18 mouse cellular contexts compared by ENCODE assay signal in genomic region chr12:5762306-5762927, GRCm38 (mm10).
A peak's percentile ranks its signal among the peaks of the same experiment; 100 is the strongest.
DNase-seq lines count a peak whose midpoint lies in the region; ATAC-seq lines count a peak whose summit lies in the region.
"Had no signal": no experiment of that assay in that cellular context is flagged by ENCODE, and none has a peak within 500 bp of the region (broad histone marks: within the 10 kb centered on the region; RNA-seq: fewer than 3 reads in every experiment).

No protein-coding gene starts in this region.

- no peak overlapping the region for H3K9ac ChIP-seq in stomach, embryonic 16.5 days (ENCODE audit: low read length)
- no peak overlapping the region for H3K9ac ChIP-seq in hindbrain, embryonic 14.5 days
- H3K9ac ChIP-seq: embryonic facial prominence, embryonic 13.5 days; hindbrain, embryonic 15.5 days; limb, embryonic 12.5 days had no signal

- no peak overlapping the region for H3K27ac ChIP-seq in stomach, embryonic 16.5 days (ENCODE audit: low read length)
- no peak overlapping the region for H3K27ac ChIP-seq in hindbrain, embryonic 14.5 days
- H3K27ac ChIP-seq: embryonic facial prominence, embryonic 13.5 days; hindbrain, embryonic 15.5 days; limb, embryonic 12.5 days had no signal

- 0 out of 2 replicates have a peak, but pooled peaks cover 5% of the 10 kb centered on the region for H3K4me1 ChIP-seq in stomach, embryonic 16.5 days (ENCODE audit: control insufficient read depth, insufficient read depth, low read length)
- H3K4me1 ChIP-seq in hindbrain, embryonic 14.5 days (replicated peaks; ENCODE audit: control insufficient read depth, insufficient read depth, low read length): peaks cover 12% of the 10 kb centered on the region; the same call in 1 of the 2 replicates
- H3K4me1 ChIP-seq: limb, embryonic 12.5 days had no signal

- H3K36me3 ChIP-seq in stomach, embryonic 16.5 days (ENCODE audit: control insufficient read depth, insufficient read depth, low read length): no peaks in the 10 kb centered on the region
- H3K36me3 ChIP-seq in hindbrain, embryonic 14.5 days (replicated peaks; ENCODE audit: control insufficient read depth, insufficient read depth): no peaks in the 10 kb centered on the region
- H3K36me3 ChIP-seq: embryonic facial prominence, embryonic 13.5 days; hindbrain, embryonic 15.5 days; limb, embryonic 12.5 days had no signal

- no peak overlapping the region for H3K4me2 ChIP-seq in stomach, embryonic 16.5 days (ENCODE audit: low read depth, low read length)
- H3K4me2 ChIP-seq in hindbrain, embryonic 14.5 days (replicated peaks): no peak overlapping the region
- H3K4me2 ChIP-seq: embryonic facial prominence, embryonic 13.5 days; hindbrain, embryonic 15.5 days; limb, embryonic 12.5 days; midbrain, embryonic 11.5 days had no signal

- H3K27me3 ChIP-seq in stomach, embryonic 16.5 days (ENCODE audit: control insufficient read depth, insufficient read depth, low read length): no peaks in the 10 kb centered on the region
- H3K27me3 ChIP-seq in hindbrain, embryonic 14.5 days (ENCODE audit: control insufficient read depth, insufficient read depth, low read length): no peaks in the 10 kb centered on the region
- H3K27me3 ChIP-seq: embryonic facial prominence, embryonic 13.5 days; hindbrain, embryonic 15.5 days; limb, embryonic 12.5 days had no signal

- 51% methylated on average over 6 of the region's 6 CpGs for WGBS in stomach, embryonic 16.5 days
- WGBS in hindbrain, embryonic 14.5 days: 83% methylated on average over 6 of the region's 6 CpGs

- no peaks in the 10 kb centered on the region for H3K9me3 ChIP-seq in stomach, embryonic 16.5 days (replicated peaks; ENCODE audit: control insufficient read depth, low read length)
- H3K9me3 ChIP-seq in hindbrain, embryonic 14.5 days (ENCODE audit: control insufficient read depth, low read length): no peaks in the 10 kb centered on the region
- H3K9me3 ChIP-seq: embryonic facial prominence, embryonic 13.5 days; hindbrain, embryonic 15.5 days; limb, embryonic 12.5 days had no signal

- intact Hi-C loops in gastrocnemius, postnatal 14 days (cut with DNase I; ENCODE audit: low total_unique reads): no loop called here
- intact Hi-C loops in heart, postnatal 14 days (cut with DNase I): no loop called here
- intact Hi-C loops in left cerebral cortex, postnatal 10 days (cut with DNase I): no loop called here

- no peak overlapping the region for H3K4me3 ChIP-seq in stomach, embryonic 16.5 days (replicated peaks; ENCODE audit: low read length)
- no peak overlapping the region for H3K4me3 ChIP-seq in hindbrain, embryonic 14.5 days (replicated peaks; ENCODE audit: low read length)
- H3K4me3 ChIP-seq: embryonic facial prominence, embryonic 13.5 days; hindbrain, embryonic 15.5 days; limb, embryonic 12.5 days had no signal

- DNase-seq in lung, postnatal 25 days (ENCODE audit: low spot score): peak; percentile 8
- no peak for DNase-seq in lung, postnatal 14 days
- DNase-seq in gastrocnemius, postnatal 14 days: peak; percentile 66
- DNase-seq in heart, postnatal 14 days: peak; percentile 29 to 42
- no peak for DNase-seq in thymus, postnatal 36 days
- DNase-seq in hindbrain, embryonic 14.5 days (ENCODE audit: low spot score): no peak
- no peak for DNase-seq in left cerebral cortex, postnatal 10 days (ENCODE audit: extremely low spot score in 1 of 2, low spot score in 2 of 2)
- DNase-seq: cerebellum, postnatal 36 days; kidney, adult 11 months; layer of hippocampus, postnatal 36 days; thymus, adult 2 months had no signal

- ATAC-seq in stomach, embryonic 16.5 days (ENCODE audit: insufficient read depth, low FRiP score): peak; percentile 58
- ATAC-seq in hindbrain, embryonic 14.5 days (ENCODE audit: low FRiP score): no peak
- ATAC-seq: activated CD4-positive, CD25-positive, alpha-beta regulatory T cell, adult 4 months; forebrain, embryonic 14.5 days had no signal

Comparison
In these comparisons a context has a peak if more than half of its experiments do, and no peak if none do; other contexts are left out.
1. DNase-seq: peak in lung, postnatal 25 days (single experiment), gastrocnemius, postnatal 14 days (single experiment) and heart, postnatal 14 days (2 of 2); none in lung, postnatal 14 days (single experiment), thymus, postnatal 36 days (0 of 2), hindbrain, embryonic 14.5 days (single experiment) and left cerebral cortex, postnatal 10 days (0 of 2).